12 mouse cellular contexts compared by ENCODE assay signal in the genomic region with DNA sequence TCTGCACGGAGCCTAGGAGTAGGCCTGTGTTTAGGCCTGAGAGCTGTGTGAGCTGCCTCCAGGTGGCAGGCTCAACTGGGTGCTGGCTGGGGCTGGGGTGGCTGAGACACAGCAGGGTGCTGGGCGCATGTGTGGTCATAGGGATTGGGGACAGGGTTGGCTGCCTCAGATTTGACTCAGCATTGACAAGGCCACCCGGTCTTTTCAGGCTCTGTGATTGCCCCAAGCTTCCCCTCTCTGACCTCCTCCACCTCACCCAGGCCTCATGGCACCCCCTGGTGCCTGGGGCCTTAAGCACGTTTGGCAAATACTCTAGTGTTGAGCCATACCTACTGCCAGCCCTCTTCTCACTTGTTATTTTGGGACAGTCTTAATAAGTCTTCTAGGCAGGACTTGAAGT.
"Had no signal": no experiment of that assay in that cellular context is flagged by ENCODE, and none has a peak within 500 bp of the region (broad histone marks: within the 10 kb centered on the region; RNA-seq: fewer than 3 reads in every experiment).

No protein-coding gene starts in this region.

- H3K4me3 ChIP-seq: limb, embryonic 15.5 days; liver, embryonic 13.5 days; midbrain, embryonic 13.5 days; myocyte; neural tube, embryonic 15.5 days had no signal

- H3K9ac ChIP-seq: limb, embryonic 15.5 days; liver, embryonic 13.5 days; midbrain, embryonic 13.5 days; neural tube, embryonic 15.5 days had no signal

- DNase-seq: kidney, adult 9 months; kidney, postnatal 10 days; layer of hippocampus, adult 9-11 months; layer of hippocampus, postnatal 36 days; liver, embryonic 13.5 days; lung, adult 18-20 months; thymus, adult 18-20 months; thymus, postnatal 14 days had no signal

- H3K27ac ChIP-seq: limb, embryonic 15.5 days; liver, embryonic 13.5 days; midbrain, embryonic 13.5 days; neural tube, embryonic 15.5 days had no signal

- H3K36me3 ChIP-seq: liver, embryonic 13.5 days; neural tube, embryonic 15.5 days had no signal

- H3K9me3 ChIP-seq: limb, embryonic 15.5 days; liver, embryonic 13.5 days; midbrain, embryonic 13.5 days; neural tube, embryonic 15.5 days had no signal

- H3K27me3 ChIP-seq: limb, embryonic 15.5 days; liver, embryonic 13.5 days; midbrain, embryonic 13.5 days; neural tube, embryonic 15.5 days had no signal

- H3K4me2 ChIP-seq: limb, embryonic 15.5 days; liver, embryonic 13.5 days; midbrain, embryonic 13.5 days; neural tube, embryonic 15.5 days had no signal

- ATAC-seq: midbrain, embryonic 13.5 days had no signal
